Mouse (Mus musculus) ES-Bruce4 (cell line): ENCODE results near the gene Hdgfl2.

Experiments
- CTCF ChIP-seq: IDR thresholded peaks from one replicate; pipeline ENCODE4 v1.8.1; 2011; ENCODE audit warnings: low read depth, low read length
- POLR2A ChIP-seq: IDR thresholded peaks from one replicate; pipeline ENCODE4 v1.8.1; 2011; ENCODE audit warnings: low read length; ENCODE audit not compliant: insufficient read depth

DNA sequence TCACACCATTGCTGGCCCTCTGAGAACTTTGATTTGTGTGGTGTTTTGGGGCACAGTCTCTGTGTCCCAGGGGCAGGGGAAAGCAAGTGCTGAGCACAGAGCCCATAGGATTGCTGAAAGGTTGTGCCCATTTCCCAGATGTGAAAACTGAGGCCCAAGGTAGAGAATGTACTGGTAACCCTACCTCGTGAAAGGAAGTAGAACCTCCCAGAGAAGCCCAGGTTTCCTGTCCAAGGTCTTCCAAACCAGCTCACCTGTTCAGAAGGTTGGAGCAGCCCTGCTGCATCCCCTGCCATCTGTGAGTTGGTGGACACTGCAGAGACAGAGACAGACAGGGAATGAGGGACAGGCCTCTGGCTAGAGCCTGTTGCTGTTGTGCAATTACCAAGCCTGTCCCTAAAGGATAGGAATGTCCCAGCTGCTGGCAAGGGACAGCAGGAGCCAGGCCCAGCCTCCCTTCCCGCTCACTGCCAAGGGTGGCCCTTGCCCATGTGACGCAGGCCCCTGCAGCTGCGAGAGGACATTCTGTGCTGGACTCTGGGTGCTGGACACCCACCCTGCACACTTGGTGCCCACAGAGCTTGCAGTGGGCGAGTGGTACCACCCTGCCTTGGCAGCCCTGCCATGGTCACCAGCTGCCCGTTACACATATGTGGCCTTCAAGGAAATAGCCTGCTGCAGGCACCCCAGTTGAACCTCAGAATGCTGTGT, 29.1 kb downstream of the Hdgfl2 start:
- no peak for TF ChIP-seq CTCF
- TF ChIP-seq POLR2A: no peak
